Mouse (Mus musculus) frontal cortex, postnatal 14 days (tissue): ENCODE results near the gene Apcs.

Source experiments
- DNase-seq, 2 experiments: peaks; one replicate each; pipeline ENCODE4 v3.0.0; 2022; ENCODE audit warnings: low spot score in 2 of 2

Gene Apcs

GRCm38 (mm10) chr1:172894777-172895357 lies at the start of gene Apcs:
Gene Apcs, minus strand, starts transcription at chr1:172895041.
- no peak for DNase-seq

GRCm38 (mm10) chr1:172932197-172932596 lies 37.4 kb upstream of the Apcs start:
- no peak for DNase-seq

GRCm38 (mm10) chr1:172918450-172918849 lies 23.6 kb upstream of the Apcs start:
- no peak for DNase-seq

GRCm38 (mm10) chr1:172917115-172917514 lies 22.3 kb upstream of the Apcs start:
- no peak for DNase-seq

GRCm38 (mm10) chr1:172903313-172903712 lies 8.5 kb upstream of the Apcs start:
- DNase-seq, result no peak

- no peak for DNase-seq
Measured at GRCm38 (mm10) chr1:172895435-172895834, 594 bp upstream of the Apcs start.

- DNase-seq, result no peak
Measured at GRCm38 (mm10) chr1:172876675-172877074, 18.2 kb downstream of the Apcs start.

GRCm38 (mm10) chr1:172875265-172875664 lies 19.6 kb downstream of the Apcs start:
- no peak for DNase-seq

- DNase-seq, result no peak
Measured at GRCm38 (mm10) chr1:172848171-172848570, 46.7 kb downstream of the Apcs start.

GRCm38 (mm10) chr1:172847044-172847761 lies 47.6 kb downstream of the Apcs start:
- no peak for DNase-seq
